Mouse (Mus musculus): ENCODE results near the gene Gm13277. TPM values are rescaled to one million over a fixed set of nuclear protein-coding genes. Genes with fewer than 3 reads are reported as not detected.
"Not testable (repeated sequence)": the region's sequence is repeated elsewhere in the genome, so short reads cannot be mapped to it uniquely, and the experiment has no call there.

Gene Gm13277
- polyA plus RNA-seq (2012): not detected in 2 replicates

- not testable (repeated sequence) for H3K36me3 ChIP-seq (ENCODE audit: control insufficient read depth); H3K9me3 ChIP-seq (ENCODE audit: control insufficient read depth, low read length); H3K4me3 ChIP-seq (replicated peaks); H3K4me1 ChIP-seq (ENCODE audit: control insufficient read depth); H3K27me3 ChIP-seq (ENCODE audit: control insufficient read depth)
These were observed at the start of gene Gm13277 for GRCm38 (mm10) chr4:88788402-88788801. Gene Gm13277 (plus strand): TSS chr4:88788632.

GRCm38 (mm10) chr4:88739036-88739435 lies 49.4 kb upstream of the Gm13277 start:
- H3K36me3 ChIP-seq (ENCODE audit: control insufficient read depth): no peaks in the 10 kb centered on the region
- no peaks in the 10 kb centered on the region for H3K9me3 ChIP-seq (ENCODE audit: control insufficient read depth, low read length)
- H3K27me3 ChIP-seq (ENCODE audit: control insufficient read depth): 0 out of 2 replicates have a peak, but pooled peaks cover 2% of the 10 kb centered on the region
- TF ChIP-seq GATA1 (IDR thresholded peaks at IDR 0.05; ENCODE audit: low read length): no peak
- no peak for TF ChIP-seq TAL1 (IDR thresholded peaks at IDR 0.05; ENCODE audit: low read length)
- no peaks in the 10 kb centered on the region for H3K4me1 ChIP-seq (ENCODE audit: control insufficient read depth)
- no peak overlapping the region for H3K4me3 ChIP-seq (replicated peaks)

GRCm38 (mm10) chr4:88741426-88741825 lies 47.0 kb upstream of the Gm13277 start:
- H3K36me3 ChIP-seq (ENCODE audit: control insufficient read depth): no peaks in the 10 kb centered on the region
- H3K4me3 ChIP-seq (replicated peaks): no peak overlapping the region
- H3K9me3 ChIP-seq (ENCODE audit: control insufficient read depth, low read length): no peaks in the 10 kb centered on the region
- TF ChIP-seq GATA1 (IDR thresholded peaks at IDR 0.05; ENCODE audit: low read length): no peak
- no peak for TF ChIP-seq TAL1 (IDR thresholded peaks at IDR 0.05; ENCODE audit: low read length)
- no peaks in the 10 kb centered on the region for H3K4me1 ChIP-seq (ENCODE audit: control insufficient read depth)
- no peaks in the 10 kb centered on the region for H3K27me3 ChIP-seq (ENCODE audit: control insufficient read depth)

DNA sequence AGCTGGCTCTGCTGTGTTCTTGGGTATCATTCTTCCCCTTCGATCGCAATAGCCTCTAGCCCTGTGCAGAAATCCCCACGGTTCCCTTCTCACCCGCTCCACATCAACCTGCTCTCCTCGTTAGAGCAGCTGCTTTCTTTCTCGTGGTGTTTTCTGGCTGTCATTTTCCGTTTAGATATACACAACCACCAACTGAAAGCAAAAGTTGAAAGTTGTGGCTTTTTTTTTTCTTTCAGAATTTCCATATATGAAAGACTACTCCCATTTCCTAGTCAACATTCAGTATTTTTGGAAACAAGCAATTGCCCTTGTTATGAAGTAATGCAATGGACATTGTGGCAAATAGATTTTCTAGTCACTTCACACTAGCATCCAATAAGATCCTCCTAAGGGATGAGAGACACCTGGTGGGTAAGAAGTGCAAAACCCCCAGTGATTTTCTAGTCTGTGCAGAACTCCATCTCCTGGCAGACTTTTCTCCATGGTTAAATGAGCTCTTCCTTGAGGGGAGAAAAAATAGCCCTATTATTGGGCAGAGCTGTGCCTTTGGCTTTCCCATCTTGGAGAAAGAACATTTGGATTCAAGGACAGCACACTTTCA lies 45.6 kb upstream of the Gm13277 start:
- H3K9me3 ChIP-seq (ENCODE audit: control insufficient read depth, low read length): no peaks in the 10 kb centered on the region

GRCm38 (mm10) chr4:88744207-88744606 lies 44.2 kb upstream of the Gm13277 start:
- Histone ChIP-seq H3K9me3 (ENCODE audit: control insufficient read depth, low read length) (no peaks in the 10 kb centered on the region), H3K36me3 (ENCODE audit: control insufficient read depth) (no peaks in the 10 kb centered on the region), H3K27me3 (ENCODE audit: control insufficient read depth) (no peaks in the 10 kb centered on the region), H3K4me3 (replicated peaks) (no peak overlapping the region), H3K4me1 (ENCODE audit: control insufficient read depth) (no peaks in the 10 kb centered on the region)
- TF ChIP-seq TAL1 (IDR thresholded peaks at IDR 0.05; ENCODE audit: low read length) (no peak), GATA1 (IDR thresholded peaks at IDR 0.05; ENCODE audit: low read length) (no peak)

More for the DNA sequence above, 45.6 kb upstream of the Gm13277 start:
- Histone ChIP-seq H3K4me1 (ENCODE audit: control insufficient read depth) (no peaks in the 10 kb centered on the region), H3K36me3 (ENCODE audit: control insufficient read depth) (no peaks in the 10 kb centered on the region), H3K4me3 (replicated peaks) (no peak overlapping the region), H3K27me3 (ENCODE audit: control insufficient read depth) (no peaks in the 10 kb centered on the region)
- no peak for TF ChIP-seq TAL1 (IDR thresholded peaks at IDR 0.05; ENCODE audit: low read length)
- TF ChIP-seq GATA1 (IDR thresholded peaks at IDR 0.05; ENCODE audit: low read length): no peak

- no peaks in the 10 kb centered on the region for H3K4me1 ChIP-seq (ENCODE audit: control insufficient read depth)
- no peak for TF ChIP-seq GATA1 (IDR thresholded peaks at IDR 0.05; ENCODE audit: low read length)
- TF ChIP-seq TAL1 (IDR thresholded peaks at IDR 0.05; ENCODE audit: low read length): no peak
- H3K4me3 ChIP-seq (replicated peaks): no peak overlapping the region
- no peaks in the 10 kb centered on the region for H3K9me3 ChIP-seq (ENCODE audit: control insufficient read depth, low read length)
- H3K36me3 ChIP-seq (ENCODE audit: control insufficient read depth): no peaks in the 10 kb centered on the region
- no peaks in the 10 kb centered on the region for H3K27me3 ChIP-seq (ENCODE audit: control insufficient read depth)
These were observed 38.5 kb upstream of the Gm13277 start for GRCm38 (mm10) chr4:88749926-88750325.

- H3K4me1 ChIP-seq (ENCODE audit: control insufficient read depth); H3K36me3 ChIP-seq (ENCODE audit: control insufficient read depth); H3K4me3 ChIP-seq (replicated peaks); H3K9me3 ChIP-seq (ENCODE audit: control insufficient read depth, low read length): not testable (repeated sequence)
- peaks cover 16% of the 10 kb centered on the region for H3K27me3 ChIP-seq (ENCODE audit: control insufficient read depth)
These were observed 33.6 kb upstream of the Gm13277 start, which contains the start of gene Gm13271 for GRCm38 (mm10) chr4:88754818-88755340. Gene Gm13271 (plus strand): TSS chr4:88754868.

- H3K36me3 ChIP-seq (ENCODE audit: control insufficient read depth): not testable (repeated sequence)
- peaks cover 16% of the 10 kb centered on the region for H3K27me3 ChIP-seq (ENCODE audit: control insufficient read depth)
These were observed 31.6 kb upstream of the Gm13277 start for GRCm38 (mm10) chr4:88756581-88757513.

GRCm38 (mm10) chr4:88757628-88758031 lies 30.8 kb upstream of the Gm13277 start:
- H3K4me3 ChIP-seq (replicated peaks); H3K9me3 ChIP-seq (ENCODE audit: control insufficient read depth, low read length); H3K4me1 ChIP-seq (ENCODE audit: control insufficient read depth); H3K36me3 ChIP-seq (ENCODE audit: control insufficient read depth): not testable (repeated sequence)
- H3K27me3 ChIP-seq (ENCODE audit: control insufficient read depth): peaks cover 16% of the 10 kb centered on the region

More at GRCm38 (mm10) chr4:88756581-88757513, 31.6 kb upstream of the Gm13277 start:
- not testable (repeated sequence) for H3K9me3 ChIP-seq (ENCODE audit: control insufficient read depth, low read length); H3K4me3 ChIP-seq (replicated peaks); H3K4me1 ChIP-seq (ENCODE audit: control insufficient read depth)

GRCm38 (mm10) chr4:88758751-88759150 lies 29.7 kb upstream of the Gm13277 start:
- H3K4me3 ChIP-seq (replicated peaks); H3K36me3 ChIP-seq (ENCODE audit: control insufficient read depth); H3K4me1 ChIP-seq (ENCODE audit: control insufficient read depth); H3K9me3 ChIP-seq (ENCODE audit: control insufficient read depth, low read length): not testable (repeated sequence)
- peaks cover 16% of the 10 kb centered on the region for H3K27me3 ChIP-seq (ENCODE audit: control insufficient read depth)

DNA sequence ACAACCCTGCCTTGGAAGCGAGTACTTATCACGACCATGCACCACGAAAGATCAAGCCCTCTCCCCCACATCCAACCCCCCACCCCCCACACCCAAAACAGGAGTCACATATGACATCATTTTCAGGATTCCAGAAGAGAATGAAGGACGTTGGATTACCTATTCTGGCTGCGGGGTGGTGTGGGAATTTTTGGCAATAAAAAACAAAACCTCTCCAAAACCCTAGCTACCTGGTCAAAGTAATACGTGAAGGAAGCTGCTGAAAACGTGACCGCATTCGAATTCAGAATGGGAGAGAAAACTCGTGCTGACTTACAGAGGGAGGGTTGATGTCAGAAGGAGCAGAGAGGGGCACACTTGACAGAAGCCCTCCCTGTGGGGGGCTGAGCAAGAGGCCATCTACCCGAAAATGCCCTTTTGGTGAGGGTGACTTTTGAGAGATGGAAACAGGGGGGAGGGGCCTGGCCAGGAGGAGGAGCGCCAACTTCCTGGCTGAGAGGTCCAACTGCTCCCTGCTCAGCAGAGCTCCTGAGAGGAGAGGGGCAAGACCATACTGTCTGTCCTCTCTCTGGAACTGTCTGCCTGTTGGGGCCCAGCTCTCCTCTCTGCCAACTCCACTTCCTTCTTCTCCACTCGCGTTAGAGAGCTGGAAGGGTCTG lies 28.7 kb upstream of the Gm13277 start, which contains the start of gene Gm13283:
Gm13283 (plus strand) TSS at position 510 of the 659 bp plus-strand sequence.
- not testable (repeated sequence) for H3K9me3 ChIP-seq (ENCODE audit: control insufficient read depth, low read length); H3K4me1 ChIP-seq (ENCODE audit: control insufficient read depth); H3K36me3 ChIP-seq (ENCODE audit: control insufficient read depth); H3K4me3 ChIP-seq (replicated peaks)
- H3K27me3 ChIP-seq (ENCODE audit: control insufficient read depth): peaks cover 16% of the 10 kb centered on the region

GRCm38 (mm10) chr4:88760431-88760830 lies 28.0 kb upstream of the Gm13277 start:
- H3K27me3 ChIP-seq (ENCODE audit: control insufficient read depth): peaks cover 13% of the 10 kb centered on the region
- H3K36me3 ChIP-seq (ENCODE audit: control insufficient read depth); H3K9me3 ChIP-seq (ENCODE audit: control insufficient read depth, low read length); H3K4me3 ChIP-seq (replicated peaks); H3K4me1 ChIP-seq (ENCODE audit: control insufficient read depth): not testable (repeated sequence)

DNA sequence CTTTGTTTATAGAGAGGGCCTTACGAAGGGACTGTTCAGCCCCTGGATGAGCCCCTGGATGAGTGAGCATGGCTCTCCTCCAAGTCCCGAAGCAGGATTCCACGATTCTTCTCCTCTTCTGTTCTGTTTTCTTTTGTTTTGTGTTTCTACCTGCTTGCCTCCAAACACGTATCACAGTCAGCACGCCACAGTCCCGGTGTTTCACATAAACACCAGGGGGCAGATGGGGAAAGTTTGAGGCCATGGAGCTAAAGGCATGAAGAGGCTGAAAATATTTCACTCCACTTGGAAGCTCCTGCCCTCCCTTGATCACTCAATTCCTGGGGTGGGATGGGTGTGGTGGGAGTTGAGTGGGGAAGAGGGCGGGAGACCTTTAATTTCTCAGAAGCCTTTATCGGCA lies 26.7 kb upstream of the Gm13277 start:
- not testable (repeated sequence) for H3K27me3 ChIP-seq (ENCODE audit: control insufficient read depth); H3K36me3 ChIP-seq (ENCODE audit: control insufficient read depth); H3K9me3 ChIP-seq (ENCODE audit: control insufficient read depth, low read length); H3K4me1 ChIP-seq (ENCODE audit: control insufficient read depth); H3K4me3 ChIP-seq (replicated peaks)
